Mouse (Mus musculus) cortical plate, adult 2 months (tissue): ENCODE measurements around the gene Clic3.

Experiments used
- CTCF ChIP-seq: fragments of 200-500 bp; IDR thresholded peaks from 2 replicates; pipeline ENCODE4 v1.5.1; 2011; ENCODE audit warnings: mild to moderate bottlenecking, control low read depth, low read length; ENCODE audit not compliant: insufficient read depth; ENCODE audit errors: extremely low read depth
- POLR2A ChIP-seq: fragments of 200-500 bp; IDR thresholded peaks from 2 replicates; pipeline ENCODE4 v1.6.1; 2011; ENCODE audit warnings: mild to moderate bottlenecking, low read length, control low read depth; ENCODE audit not compliant: insufficient read depth; ENCODE audit errors: extremely low read depth

DNA sequence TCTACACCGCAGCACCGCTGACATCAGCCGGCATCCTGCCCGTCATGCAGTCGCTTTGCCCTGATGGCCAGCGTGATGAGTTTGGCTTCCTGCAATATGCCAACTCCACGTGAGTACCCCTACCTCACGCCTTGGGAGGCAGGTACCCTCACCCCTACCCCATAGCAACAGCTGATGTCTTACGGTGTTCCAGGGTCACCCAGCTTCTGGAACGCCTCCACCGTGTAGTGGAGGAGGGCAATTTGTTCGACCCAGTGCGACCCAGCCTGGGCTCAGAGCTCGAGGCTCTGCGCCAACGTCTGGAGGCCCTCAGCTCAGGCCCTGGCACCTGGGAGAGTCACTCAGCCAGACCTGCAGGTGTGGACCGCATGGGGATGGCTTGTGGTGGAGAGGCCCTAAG, 23.5 kb upstream of the Clic3 start:
- TF ChIP-seq POLR2A: no peak
- no peak for TF ChIP-seq CTCF
